Mouse (Mus musculus): Measurements from ENCODE around the gene Hoxc8.

The Hoxc8 gene

GRCm38 (mm10) chr15:103034043-103034806, 43.8 kb downstream of the Hoxc8 start:
- no peak for DNase-seq (ENCODE audit: low spot score)

GRCm38 (mm10) chr15:103034807-103035547, 44.6 kb downstream of the Hoxc8 start:
- DNase-seq (ENCODE audit: low spot score): no peak

GRCm38 (mm10) chr15:103035548-103035881, 45.1 kb downstream of the Hoxc8 start:
- no peak for DNase-seq (ENCODE audit: low spot score)

GRCm38 (mm10) chr15:103037579-103037978, 47.2 kb downstream of the Hoxc8 start:
- no peak for DNase-seq (ENCODE audit: low spot score)

- DNase-seq (ENCODE audit: low spot score): no peak
These were observed 48.5 kb downstream of the Hoxc8 start for GRCm38 (mm10) chr15:103038701-103039480.

GRCm38 (mm10) chr15:103039609-103040008, 49.2 kb downstream of the Hoxc8 start:
- DNase-seq (ENCODE audit: low spot score): no peak

GRCm38 (mm10) chr15:103040601-103041000, 50.2 kb downstream of the Hoxc8 start:
- DNase-seq (ENCODE audit: low spot score): no peak

GRCm38 (mm10) chr15:103041613-103042012, 51.2 kb downstream of the Hoxc8 start:
- DNase-seq (ENCODE audit: low spot score): no peak

GRCm38 (mm10) chr15:103042209-103042608, 51.8 kb downstream of the Hoxc8 start:
- DNase-seq (ENCODE audit: low spot score): no peak

Data from urinary bladder, postnatal 10 days (tissue).